Mouse (Mus musculus): ENCODE measurements at regions not wholly inside any gene's neighbourhood (a gene's known extent, or its start where the extent isn't known, plus 50 kb on each side); places are given as distances from the start of the nearest gene placed in this dataset.

DNA sequence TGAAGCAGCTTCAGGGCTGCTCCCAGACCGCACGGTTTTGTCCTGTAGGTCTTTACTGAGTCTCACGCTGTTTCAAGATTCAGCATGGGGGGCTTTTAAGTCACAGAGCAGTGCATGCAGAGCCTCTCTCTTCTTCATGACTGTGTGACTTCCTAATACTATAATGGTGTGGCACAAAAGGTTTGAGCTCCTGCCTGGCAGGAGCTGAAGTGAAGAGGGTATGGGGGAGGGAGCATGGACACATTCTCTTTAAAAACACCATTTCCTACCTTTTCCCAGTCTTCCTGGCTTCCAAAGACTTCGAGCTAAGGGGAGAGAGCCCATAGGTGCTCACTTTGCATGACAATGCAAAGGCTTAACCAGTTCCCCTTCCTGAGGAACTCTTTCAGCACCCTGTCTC lies 934.9 kb upstream of the Gm5150 start:
- TF ChIP-seq CTCF (IDR thresholded peaks at IDR 0.05): no peak
- ChIA-PET CTCF (no interaction called here), POLR2A (no interaction called here)
- peaks cover 5% of the 10 kb centered on the region for H3K27me3 ChIP-seq
- in situ Hi-C loops (cut with MboI; ENCODE audit: low pct_unique_long_range_greater_than_20kb): no loop called here
- no peak for ATAC-seq
- DNase-seq (ENCODE audit: low read depth, low spot score): no peak

GRCm38 (mm10) chr3:16939533-16939932 lies 933.3 kb upstream of the Gm5150 start:
- in situ Hi-C loops (cut with MboI; ENCODE audit: low pct_unique_long_range_greater_than_20kb): no loop called here
- no peak for ATAC-seq
- peaks cover 5% of the 10 kb centered on the region for H3K27me3 ChIP-seq
- POLR2A ChIA-PET: no interaction called here
- TF ChIP-seq CTCF (IDR thresholded peaks at IDR 0.05): no peak
- DNase-seq (ENCODE audit: low read depth, low spot score): no peak
- CTCF ChIA-PET: no interaction called here

GRCm38 (mm10) chr3:16939127-16939526 lies 932.9 kb upstream of the Gm5150 start:
- no peak for ATAC-seq
- CTCF ChIA-PET: no interaction called here
- no peak for TF ChIP-seq CTCF (IDR thresholded peaks at IDR 0.05)
- H3K27me3 ChIP-seq: peaks cover 5% of the 10 kb centered on the region
- no peak for DNase-seq (ENCODE audit: low read depth, low spot score)
- POLR2A ChIA-PET: no interaction called here
- in situ Hi-C loops (cut with MboI; ENCODE audit: low pct_unique_long_range_greater_than_20kb): no loop called here

DNA sequence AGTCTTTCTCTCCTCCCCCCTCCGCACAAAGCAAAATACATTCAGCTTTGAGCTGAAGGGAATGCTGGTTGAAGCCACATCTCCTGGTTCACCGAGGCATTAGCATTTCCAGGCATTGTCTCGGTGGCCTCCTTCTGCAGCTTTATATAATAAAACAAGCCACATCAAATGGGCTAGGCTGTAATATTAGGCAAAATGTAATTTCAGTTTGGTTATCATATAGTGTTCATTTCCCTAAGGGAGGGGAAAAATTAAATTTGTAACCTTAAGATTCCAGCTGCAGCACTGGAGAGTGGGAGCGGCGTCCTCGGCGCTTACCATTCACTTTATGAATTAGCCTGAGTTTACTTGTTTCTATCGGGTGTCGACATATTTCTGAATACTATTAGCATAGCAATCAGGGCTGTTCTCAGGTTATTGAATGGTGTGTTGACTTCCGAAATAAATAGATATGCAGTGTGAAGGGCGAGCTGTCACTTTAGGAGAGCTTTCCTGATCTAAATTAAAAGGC lies 932.3 kb upstream of the Gm5150 start:
- no peak for ATAC-seq
- DNase-seq (ENCODE audit: low read depth, low spot score): no peak
- CTCF ChIA-PET: no interaction called here
- in situ Hi-C loops (cut with MboI; ENCODE audit: low pct_unique_long_range_greater_than_20kb): no loop called here
- POLR2A ChIA-PET: no interaction called here
- no peak for TF ChIP-seq CTCF (IDR thresholded peaks at IDR 0.05)
- H3K27me3 ChIP-seq: peaks cover 5% of the 10 kb centered on the region

DNA sequence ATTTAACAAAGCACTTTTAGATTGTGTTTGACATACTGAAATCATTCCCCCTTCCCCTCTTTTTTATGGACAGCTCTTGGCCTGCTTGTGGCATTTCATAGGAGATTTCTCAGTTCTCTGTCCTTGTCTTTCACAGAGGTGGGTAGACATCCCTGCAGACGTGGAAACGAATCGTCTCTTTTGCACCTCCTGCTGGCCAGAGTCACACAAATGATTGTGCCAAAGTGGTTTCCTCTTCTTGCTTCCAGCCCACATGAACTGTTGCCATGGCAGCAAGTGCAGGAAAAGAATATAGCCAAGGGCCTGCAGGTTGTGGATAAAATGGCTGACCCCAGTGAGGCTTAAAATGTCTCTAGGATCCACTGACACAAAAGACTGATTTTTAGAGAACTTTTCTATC lies 924.1 kb upstream of the Gm5150 start:
- ChIA-PET CTCF (no interaction called here), POLR2A (no interaction called here)
- H3K27me3 ChIP-seq: no peaks in the 10 kb centered on the region
- in situ Hi-C loops (cut with MboI; ENCODE audit: low pct_unique_long_range_greater_than_20kb): no loop called here
- DNase-seq (ENCODE audit: low read depth, low spot score) (no peak), ATAC-seq (no peak)
- TF ChIP-seq CTCF (IDR thresholded peaks at IDR 0.05): peak; percentile 6

DNA sequence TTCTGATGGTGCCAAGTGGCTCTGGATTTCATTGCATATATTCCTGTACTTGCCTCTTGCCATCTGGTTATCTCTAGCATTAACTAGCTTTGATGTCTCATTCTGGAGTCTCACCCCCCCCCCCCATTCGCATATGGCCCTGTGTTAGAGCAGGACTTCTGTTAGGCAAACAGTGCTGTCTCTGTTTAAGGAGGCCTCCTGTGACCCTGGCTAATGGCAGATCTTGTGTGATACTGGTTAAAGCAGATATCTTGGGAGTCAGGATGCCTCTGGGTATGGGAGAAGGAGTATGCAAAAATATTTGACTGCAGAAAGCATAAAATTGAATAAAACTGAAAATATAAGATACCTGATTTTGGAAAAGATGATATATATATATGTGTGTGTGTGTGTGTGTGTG lies 923.6 kb upstream of the Gm5150 start:
- ATAC-seq (no peak), DNase-seq (ENCODE audit: low read depth, low spot score) (no peak)
- TF ChIP-seq CTCF (IDR thresholded peaks at IDR 0.05): no peak
- POLR2A ChIA-PET: no interaction called here
- in situ Hi-C loops (cut with MboI; ENCODE audit: low pct_unique_long_range_greater_than_20kb): no loop called here
- CTCF ChIA-PET: no interaction called here
- no peaks in the 10 kb centered on the region for H3K27me3 ChIP-seq

DNA sequence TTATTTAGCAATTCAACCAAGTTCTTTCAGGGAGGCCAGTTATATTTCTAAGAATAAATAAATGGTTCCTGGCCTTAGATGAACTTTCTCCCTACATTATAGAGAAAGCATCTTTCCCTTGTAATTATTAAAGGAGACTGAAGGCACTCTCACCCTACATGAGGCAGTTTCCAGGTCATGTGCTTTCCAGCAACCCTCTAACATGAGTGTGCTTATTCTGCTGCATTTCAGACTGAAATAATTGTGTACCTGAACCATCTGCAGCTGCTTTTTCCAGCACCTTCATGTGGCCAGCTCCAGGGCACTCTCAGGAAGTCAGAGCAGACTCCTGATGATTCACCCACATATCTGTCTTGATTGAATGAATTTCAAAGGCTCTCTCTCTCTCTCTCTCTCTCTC lies 917.8 kb upstream of the Gm5150 start:
- DNase-seq (ENCODE audit: low read depth, low spot score): no peak
- H3K27me3 ChIP-seq: no peaks in the 10 kb centered on the region
- TF ChIP-seq CTCF (IDR thresholded peaks at IDR 0.05): no peak
- ChIA-PET CTCF (no interaction called here), POLR2A (no interaction called here)
- ATAC-seq: no peak
- in situ Hi-C loops (cut with MboI; ENCODE audit: low pct_unique_long_range_greater_than_20kb): no loop called here

GRCm38 (mm10) chr3:16923234-16923914 lies 917.1 kb upstream of the Gm5150 start:
- CTCF ChIA-PET: no interaction called here
- DNase-seq (ENCODE audit: low read depth, low spot score): no peak
- no peak for ATAC-seq
- POLR2A ChIA-PET: no interaction called here
- in situ Hi-C loops (cut with MboI; ENCODE audit: low pct_unique_long_range_greater_than_20kb): no loop called here
- TF ChIP-seq CTCF (IDR thresholded peaks at IDR 0.05): no peak
- H3K27me3 ChIP-seq: no peaks in the 10 kb centered on the region

DNA sequence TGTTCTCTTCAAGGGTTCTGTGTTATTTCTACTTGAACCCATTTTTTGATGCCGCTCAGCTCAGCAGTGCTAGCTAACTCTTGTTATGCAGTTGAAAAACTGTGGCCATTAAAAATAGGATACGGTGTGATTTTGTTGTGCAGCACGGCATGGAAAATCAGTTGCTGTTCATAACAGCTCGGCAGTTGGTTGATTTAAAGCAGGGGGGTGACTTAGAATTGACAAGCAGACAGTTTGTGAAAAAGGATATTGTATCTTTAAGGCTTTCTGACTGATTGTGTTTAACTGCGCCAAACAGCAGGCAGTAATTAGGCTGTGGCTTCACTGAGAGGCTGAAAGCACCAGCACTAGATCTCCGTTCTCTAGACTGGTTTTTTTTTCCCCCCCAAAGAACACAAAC lies 915.1 kb upstream of the Gm5150 start:
- ATAC-seq (no peak), DNase-seq (ENCODE audit: low read depth, low spot score) (no peak)
- ChIA-PET POLR2A (no interaction called here), CTCF (no interaction called here)
- no peak for TF ChIP-seq CTCF (IDR thresholded peaks at IDR 0.05)
- H3K27me3 ChIP-seq: no peaks in the 10 kb centered on the region
- in situ Hi-C loops (cut with MboI; ENCODE audit: low pct_unique_long_range_greater_than_20kb): no loop called here

DNA sequence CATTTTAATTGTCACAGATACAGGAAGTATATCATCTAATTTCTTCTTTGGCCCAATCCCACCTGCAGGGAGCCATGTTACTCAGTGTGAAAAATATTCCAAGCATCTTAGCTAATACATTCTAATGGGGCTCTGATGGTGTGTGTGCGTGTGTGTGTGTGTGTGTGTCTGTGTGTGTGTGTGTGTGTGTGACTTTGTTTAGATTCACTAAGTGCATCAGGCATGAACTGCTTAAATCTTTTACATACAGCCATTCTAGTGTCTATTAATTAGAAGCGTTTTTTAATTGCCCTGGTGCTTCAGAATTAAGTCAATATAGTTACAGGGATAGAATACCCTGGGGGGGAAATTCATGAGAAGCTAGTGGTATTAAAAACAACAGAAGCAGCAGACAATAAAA lies 912.1 kb upstream of the Gm5150 start:
- ATAC-seq (no peak), DNase-seq (ENCODE audit: low read depth, low spot score) (no peak)
- no peaks in the 10 kb centered on the region for H3K27me3 ChIP-seq
- TF ChIP-seq CTCF (IDR thresholded peaks at IDR 0.05): no peak
- POLR2A ChIA-PET: no interaction called here
- in situ Hi-C loops (cut with MboI; ENCODE audit: low pct_unique_long_range_greater_than_20kb): no loop called here
- CTCF ChIA-PET: interaction anchor here (1.1 kb wide), 1 partner anchor 15 kb away, joined by 3 read pairs; no protein-coding TSS in a partner anchor

DNA sequence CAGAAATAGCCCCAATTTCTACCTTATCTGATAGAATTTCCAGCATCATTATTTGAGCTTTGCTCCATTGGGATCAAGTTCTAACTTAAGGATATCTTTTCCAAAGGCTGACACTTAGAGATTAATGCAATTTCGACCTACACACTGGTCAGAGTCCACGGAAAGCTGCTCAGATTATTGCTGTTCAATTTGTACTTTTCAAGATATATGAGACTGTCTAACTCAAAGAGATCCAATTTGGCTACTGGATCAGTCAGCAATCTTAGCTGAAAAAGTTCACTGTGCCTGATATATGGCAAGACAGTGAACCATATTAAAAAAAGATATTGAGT lies 909.8 kb upstream of the Gm5150 start:
- DNase-seq (ENCODE audit: low read depth, low spot score) (no peak), ATAC-seq (no peak)
- TF ChIP-seq CTCF (IDR thresholded peaks at IDR 0.05): no peak
- H3K27me3 ChIP-seq: no peaks in the 10 kb centered on the region
- CTCF ChIA-PET: no interaction called here
- POLR2A ChIA-PET: no interaction called here
- in situ Hi-C loops (cut with MboI; ENCODE audit: low pct_unique_long_range_greater_than_20kb): no loop called here

- DNase-seq (ENCODE audit: low read depth, low spot score) (no peak), ATAC-seq (no peak)
- in situ Hi-C loops (cut with MboI; ENCODE audit: low pct_unique_long_range_greater_than_20kb): no loop called here
- no peaks in the 10 kb centered on the region for H3K27me3 ChIP-seq
- ChIA-PET CTCF (no interaction called here), POLR2A (no interaction called here)
- TF ChIP-seq CTCF (IDR thresholded peaks at IDR 0.05): no peak
These were observed 909.3 kb upstream of the Gm5150 start for GRCm38 (mm10) chr3:16915389-16916071.

Measured in Patski (cell line).